Mouse (Mus musculus) liver, embryonic 11.5 days (tissue): ENCODE data around the gene Fam185a. TPM values are rescaled to one million over a fixed set of nuclear protein-coding genes. Genes with fewer than 3 reads are reported as not detected.

Source experiments
- ATAC-seq: fragments of 200-750 bp; cut with Nextera tagmentation; replicated peaks from 2 replicates; pipeline ENCODE4 v1.8.0; 2017; ENCODE audit warnings: moderate number of reproducible peaks, mild to moderate bottlenecking, moderate TSS enrichment, moderate library complexity; ENCODE audit not compliant: low FRiP score
- DNase-seq: peaks from one replicate; pipeline ENCODE4 v3.0.0-alpha.2; 2017; ENCODE audit warnings: low spot score
- H3K27ac ChIP-seq: fragments of 300-500 bp; sonication (generic); 2 replicates; pipeline ENCODE4 v1.5.1; 2014; ENCODE audit warnings: mild to moderate bottlenecking, low read depth, low read length, control low read depth
- H3K27me3 ChIP-seq: fragments of 300-500 bp; sonication (generic); replicated peaks from 2 replicates; pipeline ENCODE4 v1.6.1; 2014; ENCODE audit warnings: low read length, mixed read lengths; ENCODE audit not compliant: control insufficient read depth, insufficient read depth
- H3K36me3 ChIP-seq: fragments of 300-500 bp; sonication (generic); 2 replicates; pipeline ENCODE4 v1.6.1; 2014; ENCODE audit warnings: mild to moderate bottlenecking, low read length, moderate library complexity, mixed read lengths; ENCODE audit not compliant: control insufficient read depth, insufficient read depth
- H3K4me1 ChIP-seq: fragments of 300-500 bp; sonication (generic); replicated peaks from 2 replicates; pipeline ENCODE4 v1.6.1; 2014; ENCODE audit warnings: low read length, mixed read lengths; ENCODE audit not compliant: control insufficient read depth, insufficient read depth
- H3K4me2 ChIP-seq: fragments of 300-500 bp; sonication (generic); 2 replicates; pipeline ENCODE4 v1.6.1; 2014; ENCODE audit warnings: mild to moderate bottlenecking, control low read depth, moderate library complexity
- H3K4me3 ChIP-seq: fragments of 300-500 bp; sonication (generic); 2 replicates; pipeline ENCODE4 v1.5.1; 2014; ENCODE audit warnings: low read depth, low read length, control low read depth
- H3K9ac ChIP-seq: fragments of 300-500 bp; sonication (generic); 2 replicates; pipeline ENCODE4 v1.6.1; 2014; ENCODE audit warnings: low read depth, low read length, control low read depth
- H3K9me3 ChIP-seq: fragments of 300-500 bp; sonication (generic); 2 replicates; pipeline ENCODE4 v1.6.1; 2016; ENCODE audit warnings: low read length, inconsistent platforms, mixed read lengths; ENCODE audit not compliant: control insufficient read depth
- WGBS: fragments of 180-500 bp; shearing (Covaris S2); extraction: QIAGEN DNeasy Blood & Tissue Kit; methylation state at CpG from one replicate; pipeline ENCODE4 v1.1.7; 2014; 5-methylcytosine and 5-hydroxymethylcytosine counted together
- polyA plus RNA-seq: library from polyadenylated mRNA; unstranded; fragments of >200 nt; fragmentation: Nextera tagmentation; extraction: Ambion mirVana; gene quantifications from 2 replicates; pipeline ENCODE4 v1.2.1, GENCODE M21; 2014

Gene Fam185a
- polyA plus RNA-seq, 1 experiment from 2014 or later, result 8.0 TPM

- 82% methylated on average over 8 of the region's 8 CpGs for WGBS
- Histone ChIP-seq H3K9me3 (no peaks in the 10 kb centered on the region), H3K9ac (no peak overlapping the region), H3K4me1 (no peaks in the 10 kb centered on the region), H3K4me2 (no peak overlapping the region), H3K4me3 (no peak overlapping the region), H3K36me3 (no peaks in the 10 kb centered on the region), H3K27ac (no peak overlapping the region), H3K27me3 (no peaks in the 10 kb centered on the region)
- ATAC-seq (no peak), DNase-seq (no peak)
Measured at GRCm38 (mm10) chr5:21440833-21441530, 16.2 kb downstream of the Fam185a start.

GRCm38 (mm10) chr5:21467387-21467786, 42.6 kb downstream of the Fam185a start:
- 78% methylated on average over 7 of the region's 7 CpGs for WGBS
- no peaks in the 10 kb centered on the region for H3K36me3 ChIP-seq
- H3K9me3 ChIP-seq, result no peaks in the 10 kb centered on the region
- no peak for ATAC-seq
- no peaks in the 10 kb centered on the region for H3K4me1 ChIP-seq
- no peak overlapping the region for H3K9ac ChIP-seq
- H3K27me3 ChIP-seq, result no peaks in the 10 kb centered on the region
- H3K4me2 ChIP-seq, result no peak overlapping the region
- DNase-seq, result no peak
- H3K27ac ChIP-seq, result no peak overlapping the region
- no peak overlapping the region for H3K4me3 ChIP-seq

- H3K27ac ChIP-seq, result no peak overlapping the region
- H3K27me3 ChIP-seq, result no peaks in the 10 kb centered on the region
- 94% methylated on average over 12 of the region's 12 CpGs for WGBS
- no peak for ATAC-seq
- no peaks in the 10 kb centered on the region for H3K36me3 ChIP-seq
- H3K9ac ChIP-seq, result no peak overlapping the region
- no peaks in the 10 kb centered on the region for H3K4me1 ChIP-seq
- no peak for DNase-seq
- H3K4me2 ChIP-seq, result no peak overlapping the region
- no peak overlapping the region for H3K4me3 ChIP-seq
- no peaks in the 10 kb centered on the region for H3K9me3 ChIP-seq
Measured at GRCm38 (mm10) chr5:21468100-21468499, 43.3 kb downstream of the Fam185a start.

- no peak overlapping the region for H3K27ac ChIP-seq
- ATAC-seq (no peak), DNase-seq (no peak)
- no peak overlapping the region for H3K4me3 ChIP-seq
- H3K9me3 ChIP-seq, result no peaks in the 10 kb centered on the region
- no peaks in the 10 kb centered on the region for H3K27me3 ChIP-seq
- H3K4me2 ChIP-seq, result no peak overlapping the region
- no peaks in the 10 kb centered on the region for H3K36me3 ChIP-seq
- H3K9ac ChIP-seq, result no peak overlapping the region
- 90% methylated on average over 5 of the region's 5 CpGs for WGBS
- H3K4me1 ChIP-seq, result no peaks in the 10 kb centered on the region
Measured at GRCm38 (mm10) chr5:21478428-21478827, 53.7 kb downstream of the Fam185a start.

GRCm38 (mm10) chr5:21479746-21480145, 55.0 kb downstream of the Fam185a start:
- H3K27ac ChIP-seq, result no peak overlapping the region
- no peaks in the 10 kb centered on the region for H3K9me3 ChIP-seq
- 72% methylated on average over 5 of the region's 5 CpGs for WGBS
- no peak overlapping the region for H3K9ac ChIP-seq
- ATAC-seq, result no peak
- no peak overlapping the region for H3K4me2 ChIP-seq
- H3K27me3 ChIP-seq, result no peaks in the 10 kb centered on the region
- H3K4me3 ChIP-seq, result no peak overlapping the region
- H3K36me3 ChIP-seq, result no peaks in the 10 kb centered on the region
- DNase-seq, result no peak
- H3K4me1 ChIP-seq, result no peaks in the 10 kb centered on the region

- Histone ChIP-seq H3K27ac (no peak overlapping the region), H3K9ac (no peak overlapping the region), H3K4me2 (no peak overlapping the region), H3K36me3 (no peaks in the 10 kb centered on the region), H3K9me3 (no peaks in the 10 kb centered on the region), H3K4me3 (no peak overlapping the region), H3K4me1 (no peaks in the 10 kb centered on the region), H3K27me3 (no peaks in the 10 kb centered on the region)
- DNase-seq (peak; percentile 12), ATAC-seq (no peak)
- WGBS, result 88% methylated on average over 6 of the region's 6 CpGs
Measured at GRCm38 (mm10) chr5:21481521-21481920, 56.8 kb downstream of the Fam185a start.

GRCm38 (mm10) chr5:21482446-21483222, 57.9 kb downstream of the Fam185a start:
- H3K27ac ChIP-seq, result no peak overlapping the region

GRCm38 (mm10) chr5:21483275-21483674, 58.5 kb downstream of the Fam185a start:
- Histone ChIP-seq H3K4me2 (no peak overlapping the region), H3K9ac (no peak overlapping the region), H3K4me1 (no peaks in the 10 kb centered on the region), H3K4me3 (no peak overlapping the region), H3K27me3 (no peaks in the 10 kb centered on the region), H3K27ac (no peak overlapping the region), H3K36me3 (no peaks in the 10 kb centered on the region), H3K9me3 (no peaks in the 10 kb centered on the region)
- ATAC-seq (no peak), DNase-seq (peak; percentile 22)
- WGBS, result 83% methylated on average over 8 of the region's 8 CpGs

More at GRCm38 (mm10) chr5:21482446-21483222, 57.9 kb downstream of the Fam185a start:
- Histone ChIP-seq H3K9ac (no peak overlapping the region), H3K4me1 (no peaks in the 10 kb centered on the region), H3K27me3 (no peaks in the 10 kb centered on the region), H3K9me3 (no peaks in the 10 kb centered on the region), H3K4me3 (no peak overlapping the region), H3K36me3 (no peaks in the 10 kb centered on the region), H3K4me2 (no peak overlapping the region)
- ATAC-seq (no peak), DNase-seq (peak; percentile 27)
- WGBS, result 69% methylated on average over 11 of the region's 11 CpGs
